Mouse (Mus musculus) erythroblast, embryonic 14.5 days (primary cell): Measurements from ENCODE around the gene Pacrg.

Experiments used
- GATA1 ChIP-seq: IDR thresholded peaks from 2 replicates; pipeline ENCODE4 v1.6.1; 2012; ENCODE audit warnings: low read length, inconsistent platforms, mixed read lengths
- TAL1 ChIP-seq: IDR thresholded peaks from 3 replicates; pipeline ENCODE4 v1.6.1; 2012; ENCODE audit warnings: low read length, inconsistent platforms, mixed read lengths

DNA sequence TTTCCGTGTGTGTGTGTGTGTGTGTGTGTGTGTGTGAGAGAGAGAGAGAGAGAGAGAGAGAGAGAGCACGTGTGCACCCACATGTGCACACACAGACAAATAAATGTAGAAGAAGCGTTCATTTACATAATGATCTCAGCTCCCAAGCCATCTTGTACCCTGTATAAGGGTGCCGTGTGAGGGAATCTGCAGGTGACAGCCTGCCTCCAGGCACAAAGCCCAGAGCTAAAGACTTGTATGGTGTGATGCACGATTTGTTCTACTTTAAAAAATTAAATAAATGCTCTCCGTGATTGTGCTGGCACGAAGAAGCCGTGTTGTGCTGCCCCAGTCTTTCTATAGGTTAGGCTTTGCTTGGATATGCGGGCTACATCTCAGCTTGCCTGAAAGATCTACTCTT lies 426.2 kb downstream of the Pacrg start:
- TF ChIP-seq GATA1 (no peak), TAL1 (no peak)
